Mouse (Mus musculus): ENCODE measurements at regions not wholly inside any gene's neighbourhood (a gene's known extent, or its start where the extent isn't known, plus 50 kb on each side); places are given as distances from the start of the nearest gene placed in this dataset.

DNA sequence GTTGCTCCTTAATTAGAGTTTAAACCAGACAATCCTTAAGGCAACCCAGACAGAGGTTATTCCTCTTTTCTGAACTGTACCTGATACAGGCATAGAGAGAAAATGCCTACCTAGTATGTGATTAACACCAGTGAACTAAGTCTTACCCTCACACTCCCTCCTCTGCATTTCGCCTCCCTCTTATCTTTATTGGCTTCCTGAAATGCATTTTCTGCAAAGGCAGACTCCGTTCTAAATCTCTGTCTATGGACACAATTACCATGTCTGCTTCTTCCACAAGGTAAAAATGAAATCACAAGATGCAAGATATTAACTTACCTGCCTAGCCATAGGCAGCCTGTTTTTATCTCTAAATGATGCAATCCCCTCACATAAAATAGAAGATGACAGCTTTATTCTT is 121.2 kb upstream of the Cpeb2 start:
- no peak overlapping the region for H3K9ac ChIP-seq (ENCODE audit: low read depth, low read length)
- 33% methylated on average over 2 of the region's 2 CpGs for WGBS (ENCODE audit: insufficient replicate concordance)
- no peak overlapping the region for H3K27ac ChIP-seq (ENCODE audit: low read length)
- ATAC-seq (ENCODE audit: low read depth), result no peak
- no peaks in the 10 kb centered on the region for H3K27me3 ChIP-seq (ENCODE audit: control insufficient read depth, insufficient read depth, low read depth, low read length)
- no peaks in the 10 kb centered on the region for H3K4me1 ChIP-seq (ENCODE audit: control insufficient read depth, low read depth, low read length)
- H3K36me3 ChIP-seq (ENCODE audit: control insufficient read depth, insufficient read depth), result no peaks in the 10 kb centered on the region
- no peaks in the 10 kb centered on the region for H3K9me3 ChIP-seq (replicated peaks; ENCODE audit: control insufficient read depth, low read length)
- no peak overlapping the region for H3K4me3 ChIP-seq (ENCODE audit: low read depth, low read length)
- no peak overlapping the region for H3K4me2 ChIP-seq (ENCODE audit: low read depth, low read length)

DNA sequence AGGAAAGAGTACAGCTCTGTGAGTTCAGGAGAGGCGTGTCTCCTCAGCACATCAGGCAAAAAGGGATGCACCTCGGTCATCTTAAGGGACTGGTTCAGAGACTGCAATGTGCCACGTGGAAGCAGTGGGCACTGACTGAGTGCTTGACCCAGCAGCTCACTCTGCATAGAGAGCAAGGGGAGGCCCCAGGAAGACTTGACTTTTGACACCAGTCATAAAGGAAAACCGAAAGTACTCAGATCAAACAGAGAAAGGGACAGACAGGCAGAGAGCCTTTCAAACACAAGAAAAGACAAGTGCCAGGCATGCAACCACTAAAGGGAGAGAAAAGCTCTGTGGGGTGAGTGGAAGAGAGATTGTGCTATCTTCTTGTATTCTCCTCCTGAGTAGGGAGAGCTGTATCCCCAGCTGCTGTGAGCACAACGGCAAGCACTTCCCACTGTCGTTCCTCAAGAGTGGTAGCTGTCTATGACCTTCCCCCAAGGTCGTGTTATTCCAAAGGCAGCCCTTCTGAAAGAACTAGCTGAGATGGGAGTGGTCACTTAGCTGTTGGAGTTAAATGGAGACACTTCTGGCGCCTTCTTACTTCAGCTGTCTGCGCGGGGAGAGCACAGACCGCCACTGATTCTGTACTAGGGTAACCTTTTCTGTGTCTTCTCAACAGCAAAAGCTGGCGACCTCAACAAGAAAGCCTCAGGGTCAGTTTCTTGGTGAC is 119.4 kb upstream of the Cpeb2 start:
- no peaks in the 10 kb centered on the region for H3K4me1 ChIP-seq (ENCODE audit: control insufficient read depth, low read depth, low read length)
- no peaks in the 10 kb centered on the region for H3K36me3 ChIP-seq (ENCODE audit: control insufficient read depth, insufficient read depth)
- no peak overlapping the region for H3K4me2 ChIP-seq (ENCODE audit: low read depth, low read length)
- H3K27me3 ChIP-seq (ENCODE audit: control insufficient read depth, insufficient read depth, low read depth, low read length), result no peaks in the 10 kb centered on the region
- no peak overlapping the region for H3K4me3 ChIP-seq (ENCODE audit: low read depth, low read length)
- H3K9me3 ChIP-seq (replicated peaks; ENCODE audit: control insufficient read depth, low read length), result no peaks in the 10 kb centered on the region
- H3K27ac ChIP-seq (ENCODE audit: low read length), result no peak overlapping the region
- H3K9ac ChIP-seq (ENCODE audit: low read depth, low read length), result no peak overlapping the region
- WGBS (ENCODE audit: insufficient replicate concordance), result 59% methylated on average over 12 of the region's 12 CpGs
- ATAC-seq (ENCODE audit: low read depth), result no peak

DNA sequence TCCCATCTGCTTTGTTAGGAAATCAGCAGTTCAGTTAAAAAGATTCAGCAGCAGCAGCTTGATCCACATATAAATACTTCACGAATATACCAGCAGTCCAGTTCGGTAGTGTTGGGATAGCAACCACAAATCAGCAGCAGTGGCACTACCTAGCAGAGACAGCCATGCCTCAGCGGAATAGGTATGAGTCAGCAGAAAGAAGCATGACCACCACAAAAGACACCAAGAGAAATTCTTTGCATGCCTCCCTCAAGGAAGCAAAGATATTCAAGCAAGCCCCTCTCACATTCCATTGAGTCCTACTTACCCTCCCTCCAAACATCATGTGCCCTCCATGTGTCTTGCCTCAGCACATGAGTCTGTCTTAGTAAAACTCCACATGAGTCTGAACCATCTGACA is 117.5 kb upstream of the Cpeb2 start:
- Histone ChIP-seq H3K9me3 (replicated peaks; ENCODE audit: control insufficient read depth, low read length) (no peaks in the 10 kb centered on the region), H3K4me3 (ENCODE audit: low read depth, low read length) (no peak overlapping the region), H3K36me3 (ENCODE audit: control insufficient read depth, insufficient read depth) (no peaks in the 10 kb centered on the region), H3K4me2 (ENCODE audit: low read depth, low read length) (no peak overlapping the region), H3K27ac (ENCODE audit: low read length) (no peak overlapping the region), H3K4me1 (ENCODE audit: control insufficient read depth, low read depth, low read length) (no peaks in the 10 kb centered on the region), H3K27me3 (ENCODE audit: control insufficient read depth, insufficient read depth, low read depth, low read length) (no peaks in the 10 kb centered on the region), H3K9ac (ENCODE audit: low read depth, low read length) (no peak overlapping the region)
- no peak for ATAC-seq (ENCODE audit: low read depth)
- 53% methylated on average over 3 of the region's 3 CpGs for WGBS (ENCODE audit: insufficient replicate concordance)

DNA sequence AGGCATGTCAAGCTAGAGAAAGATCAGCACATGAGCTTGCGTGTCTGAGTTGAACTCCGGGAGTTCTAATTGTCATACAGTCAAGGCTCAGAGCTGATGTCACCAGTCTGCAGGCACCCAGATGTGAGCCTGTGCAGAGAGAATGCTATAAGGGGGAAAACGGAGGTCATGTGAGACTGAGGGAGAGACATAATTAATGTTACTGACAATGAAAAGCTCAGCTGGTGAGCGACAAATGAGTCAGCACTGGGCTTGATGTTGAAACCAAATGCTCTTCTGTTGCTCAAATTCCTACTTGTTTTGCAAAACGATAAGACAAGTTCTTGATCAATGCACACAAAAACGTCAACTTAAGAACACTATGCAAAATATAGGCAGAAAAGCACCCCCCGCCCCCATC is 116.1 kb upstream of the Cpeb2 start:
- Histone ChIP-seq H3K4me3 (ENCODE audit: low read depth, low read length) (no peak overlapping the region), H3K4me1 (ENCODE audit: control insufficient read depth, low read depth, low read length) (no peaks in the 10 kb centered on the region), H3K27ac (ENCODE audit: low read length) (no peak overlapping the region), H3K9ac (ENCODE audit: low read depth, low read length) (no peak overlapping the region), H3K9me3 (replicated peaks; ENCODE audit: control insufficient read depth, low read length) (no peaks in the 10 kb centered on the region), H3K27me3 (ENCODE audit: control insufficient read depth, insufficient read depth, low read depth, low read length) (no peaks in the 10 kb centered on the region), H3K36me3 (ENCODE audit: control insufficient read depth, insufficient read depth) (no peaks in the 10 kb centered on the region), H3K4me2 (ENCODE audit: low read depth, low read length) (no peak overlapping the region)
- WGBS (ENCODE audit: insufficient replicate concordance), result 53% methylated on average over 7 of the region's 7 CpGs
- no peak for ATAC-seq (ENCODE audit: low read depth)

DNA sequence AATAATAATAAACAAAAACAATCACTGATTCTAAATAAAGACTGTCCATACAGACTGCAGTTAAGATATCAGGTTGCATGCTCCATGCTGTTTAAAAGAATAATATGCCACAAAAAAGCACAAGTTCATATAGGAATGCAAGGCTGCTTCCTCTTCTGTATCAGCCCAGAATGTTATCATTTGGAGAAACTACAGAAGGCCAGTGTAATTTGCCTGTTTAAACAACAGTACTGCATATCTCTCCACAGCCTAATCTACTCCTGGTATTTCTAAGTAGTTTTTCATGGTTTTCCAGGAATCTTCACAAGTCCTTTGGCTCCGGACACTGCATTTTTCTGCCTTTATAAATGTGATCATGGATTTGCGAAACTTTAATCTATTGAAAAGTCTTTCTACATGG is 111.9 kb upstream of the Cpeb2 start:
- Histone ChIP-seq H3K4me2 (ENCODE audit: low read depth, low read length) (no peak overlapping the region), H3K27me3 (ENCODE audit: control insufficient read depth, insufficient read depth, low read depth, low read length) (no peaks in the 10 kb centered on the region), H3K4me1 (ENCODE audit: control insufficient read depth, low read depth, low read length) (no peaks in the 10 kb centered on the region), H3K4me3 (ENCODE audit: low read depth, low read length) (no peak overlapping the region), H3K36me3 (ENCODE audit: control insufficient read depth, insufficient read depth) (no peaks in the 10 kb centered on the region), H3K9ac (ENCODE audit: low read depth, low read length) (no peak overlapping the region), H3K27ac (ENCODE audit: low read length) (no peak overlapping the region), H3K9me3 (replicated peaks; ENCODE audit: control insufficient read depth, low read length) (no peaks in the 10 kb centered on the region)
- ATAC-seq (ENCODE audit: low read depth), result no peak
- WGBS (ENCODE audit: insufficient replicate concordance), result 41% methylated on average over 2 of the region's 2 CpGs

DNA sequence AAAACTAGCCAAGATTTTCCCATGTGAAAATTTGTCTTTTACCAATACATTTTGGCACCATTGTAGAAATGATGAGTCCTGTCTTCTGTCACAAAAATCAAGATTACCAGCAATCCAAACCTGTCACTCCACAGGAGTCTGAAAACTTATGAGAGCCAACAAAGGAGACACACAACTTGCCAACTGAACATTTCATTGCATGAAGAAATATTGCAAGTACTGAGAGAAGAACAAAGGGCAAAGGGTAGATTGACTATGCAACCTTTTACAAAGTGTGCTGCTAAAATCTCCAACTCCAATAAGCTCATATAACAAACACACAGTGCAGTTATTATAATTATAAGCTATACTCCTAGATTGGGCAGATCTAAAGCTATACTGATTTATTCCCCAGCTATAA is 108.7 kb upstream of the Cpeb2 start:
- no peak overlapping the region for H3K9ac ChIP-seq (ENCODE audit: low read depth, low read length)
- ATAC-seq (ENCODE audit: low read depth), result no peak
- H3K36me3 ChIP-seq (ENCODE audit: control insufficient read depth, insufficient read depth), result no peaks in the 10 kb centered on the region
- H3K4me3 ChIP-seq (ENCODE audit: low read depth, low read length), result no peak overlapping the region
- H3K9me3 ChIP-seq (replicated peaks; ENCODE audit: control insufficient read depth, low read length), result no peaks in the 10 kb centered on the region
- H3K27me3 ChIP-seq (ENCODE audit: control insufficient read depth, insufficient read depth, low read depth, low read length), result no peaks in the 10 kb centered on the region
- no peaks in the 10 kb centered on the region for H3K4me1 ChIP-seq (ENCODE audit: control insufficient read depth, low read depth, low read length)
- H3K4me2 ChIP-seq (ENCODE audit: low read depth, low read length), result no peak overlapping the region
- no peak overlapping the region for H3K27ac ChIP-seq (ENCODE audit: low read length)

DNA sequence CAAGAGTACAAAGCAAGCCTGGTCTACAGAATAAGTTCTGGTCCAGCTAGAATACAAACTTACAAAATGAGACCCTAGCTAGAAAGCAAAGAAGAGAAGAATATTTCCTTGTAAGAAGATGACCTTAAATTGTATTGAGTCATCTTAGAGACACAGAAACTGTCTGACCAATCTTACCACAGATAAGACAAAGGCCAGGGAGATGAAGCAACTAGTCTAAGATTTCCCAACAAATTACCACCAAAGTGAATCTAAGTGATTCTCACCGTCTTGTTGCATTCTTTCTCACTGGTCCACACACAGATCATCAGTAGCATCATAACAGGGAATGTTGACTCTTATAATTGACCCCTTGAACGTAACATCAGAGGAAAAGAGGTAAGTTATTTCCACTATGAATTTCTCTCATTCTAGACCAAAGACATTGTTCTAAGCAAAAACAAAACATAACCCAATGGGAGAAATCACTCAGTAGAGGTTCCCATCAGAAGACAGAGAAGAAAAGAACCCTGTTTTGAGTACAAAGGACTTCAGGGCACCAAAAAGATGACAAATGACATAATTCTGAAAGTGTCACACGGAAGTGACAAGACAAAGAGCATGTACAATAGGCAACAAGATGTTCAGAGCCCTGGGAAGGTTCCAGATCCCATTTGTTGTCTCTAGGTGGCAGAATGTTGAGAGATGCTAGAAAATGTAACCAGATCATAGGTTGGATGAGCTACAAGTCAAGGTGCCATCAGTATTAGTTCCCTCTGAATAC is 107.0 kb upstream of the Cpeb2 start:
- Histone ChIP-seq H3K9me3 (replicated peaks; ENCODE audit: control insufficient read depth, low read length) (no peaks in the 10 kb centered on the region), H3K4me2 (ENCODE audit: low read depth, low read length) (no peak overlapping the region), H3K4me1 (ENCODE audit: control insufficient read depth, low read depth, low read length) (no peaks in the 10 kb centered on the region), H3K27ac (ENCODE audit: low read length) (no peak overlapping the region), H3K9ac (ENCODE audit: low read depth, low read length) (no peak overlapping the region), H3K27me3 (ENCODE audit: control insufficient read depth, insufficient read depth, low read depth, low read length) (no peaks in the 10 kb centered on the region), H3K36me3 (ENCODE audit: control insufficient read depth, insufficient read depth) (no peaks in the 10 kb centered on the region), H3K4me3 (ENCODE audit: low read depth, low read length) (no peak overlapping the region)
- WGBS (ENCODE audit: insufficient replicate concordance), result 49% methylated on average over 3 of the region's 3 CpGs
- no peak for ATAC-seq (ENCODE audit: low read depth)

DNA sequence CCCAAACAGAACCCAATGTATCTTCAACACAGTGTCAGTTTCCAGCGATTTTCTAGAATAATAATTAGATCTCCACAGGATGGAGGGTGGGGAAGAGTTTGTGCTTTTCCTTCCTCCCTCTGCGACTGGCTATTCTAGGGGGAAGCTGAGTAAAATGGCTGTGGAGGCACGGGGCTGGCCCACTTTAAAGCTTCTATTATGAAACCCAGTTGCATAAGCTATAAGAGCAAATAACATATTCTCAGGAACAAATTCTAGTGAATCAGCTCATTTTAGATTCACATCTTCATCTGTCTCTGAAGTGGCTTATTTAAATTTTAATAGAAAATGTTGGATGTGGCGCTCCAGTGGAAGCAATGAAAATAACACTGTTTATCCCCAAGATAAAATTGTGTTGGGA is 102.6 kb upstream of the Cpeb2 start:
- H3K27me3 ChIP-seq (ENCODE audit: control insufficient read depth, insufficient read depth, low read depth, low read length), result no peaks in the 10 kb centered on the region
- H3K4me3 ChIP-seq (ENCODE audit: low read depth, low read length), result no peak overlapping the region
- no peak for ATAC-seq (ENCODE audit: low read depth)
- H3K4me1 ChIP-seq (ENCODE audit: control insufficient read depth, low read depth, low read length), result no peaks in the 10 kb centered on the region
- no peaks in the 10 kb centered on the region for H3K36me3 ChIP-seq (ENCODE audit: control insufficient read depth, insufficient read depth)
- no peak overlapping the region for H3K4me2 ChIP-seq (ENCODE audit: low read depth, low read length)
- 56% methylated on average over 4 of the region's 4 CpGs for WGBS (ENCODE audit: insufficient replicate concordance)
- no peak overlapping the region for H3K27ac ChIP-seq (ENCODE audit: low read length)
- H3K9ac ChIP-seq (ENCODE audit: low read depth, low read length), result no peak overlapping the region
- H3K9me3 ChIP-seq (replicated peaks; ENCODE audit: control insufficient read depth, low read length), result no peaks in the 10 kb centered on the region

DNA sequence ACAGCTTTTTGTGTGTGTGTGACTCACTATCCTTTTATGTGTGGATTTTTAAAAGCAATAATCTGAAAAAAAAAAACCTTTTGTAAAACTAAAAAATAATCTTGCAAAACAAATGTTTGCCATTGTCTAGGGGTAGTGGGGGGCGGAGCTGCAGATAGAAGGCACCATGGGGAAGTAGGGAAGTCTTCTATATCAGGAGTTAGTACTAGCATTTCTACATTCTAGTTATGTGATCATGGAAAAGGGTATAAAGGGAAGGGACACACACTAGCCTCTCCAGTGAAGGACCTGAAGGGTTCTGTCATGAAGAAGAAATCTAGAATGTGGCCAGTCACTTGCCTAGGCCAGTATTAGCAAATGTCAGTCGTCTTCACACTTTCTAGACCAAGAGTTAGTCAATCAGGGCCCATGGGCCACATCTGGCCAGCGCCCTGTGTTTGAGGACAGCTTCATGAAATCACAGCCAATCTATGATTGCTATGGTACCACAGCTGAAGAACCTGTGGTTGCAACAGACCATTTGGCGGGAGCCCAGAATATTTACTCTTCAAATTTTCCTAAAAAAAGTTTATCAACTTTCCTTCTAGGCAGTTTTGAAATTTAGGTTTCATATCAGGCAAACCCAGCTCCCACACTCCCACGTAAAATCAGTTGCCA is 101.9 kb upstream of the Cpeb2 start:
- H3K4me2 ChIP-seq (ENCODE audit: low read depth, low read length), result no peak overlapping the region
- WGBS (ENCODE audit: insufficient replicate concordance), result 56% methylated on average over 5 of the region's 5 CpGs
- H3K9ac ChIP-seq (ENCODE audit: low read depth, low read length), result no peak overlapping the region
- no peak overlapping the region for H3K4me3 ChIP-seq (ENCODE audit: low read depth, low read length)
- H3K4me1 ChIP-seq (ENCODE audit: control insufficient read depth, low read depth, low read length), result no peaks in the 10 kb centered on the region
- H3K36me3 ChIP-seq (ENCODE audit: control insufficient read depth, insufficient read depth), result no peaks in the 10 kb centered on the region
- no peak overlapping the region for H3K27ac ChIP-seq (ENCODE audit: low read length)
- no peak for ATAC-seq (ENCODE audit: low read depth)
- no peaks in the 10 kb centered on the region for H3K9me3 ChIP-seq (replicated peaks; ENCODE audit: control insufficient read depth, low read length)
- H3K27me3 ChIP-seq (ENCODE audit: control insufficient read depth, insufficient read depth, low read depth, low read length), result no peaks in the 10 kb centered on the region

All from liver, embryonic 16.5 days (tissue).